Mouse (Mus musculus) thymus, adult 2 months (tissue): ENCODE results near the gene Cngb1. TPM values are rescaled to one million over a fixed set of nuclear protein-coding genes. Genes with fewer than 3 reads are reported as not detected.
"Not testable (repeated sequence)": the region's sequence is repeated elsewhere in the genome, so short reads cannot be mapped to it uniquely, and the experiment has no call there.

Source experiments
- DNase-seq: peaks from one replicate; pipeline ENCODE4 v3.0.0; 2021
- H3K27ac ChIP-seq: fragments of 200-500 bp; 2 replicates; pipeline ENCODE4 v1.5.1; 2012; ENCODE audit warnings: low read length, control low read depth; ENCODE audit not compliant: control insufficient read depth, insufficient read depth
- H3K27me3 ChIP-seq: fragments of 200-500 bp; 2 replicates; pipeline ENCODE4 v1.6.1; 2012; ENCODE audit warnings: mild to moderate bottlenecking, low read length, moderate library complexity, mixed read lengths; ENCODE audit not compliant: control insufficient read depth, insufficient read depth
- H3K36me3 ChIP-seq: fragments of 200-500 bp; 2 replicates; pipeline ENCODE4 v1.6.1; 2012; ENCODE audit warnings: mild to moderate bottlenecking, low read length, moderate library complexity; ENCODE audit not compliant: control insufficient read depth, insufficient read depth
- H3K4me1 ChIP-seq: fragments of 200-500 bp; replicated peaks from 2 replicates; pipeline ENCODE4 v1.6.1; 2012; ENCODE audit warnings: low read length; ENCODE audit not compliant: control insufficient read depth, insufficient read depth
- H3K4me3 ChIP-seq: fragments of 200-500 bp; 2 replicates; pipeline ENCODE4 v1.5.1; 2012; ENCODE audit warnings: mild to moderate bottlenecking, low read length, control low read depth, moderate library complexity; ENCODE audit not compliant: control insufficient read depth, insufficient read depth
- CTCF ChIP-seq: fragments of 200-500 bp; IDR thresholded peaks from 2 replicates; pipeline ENCODE4 v1.5.1; 2012; ENCODE audit warnings: mild to moderate bottlenecking, control low read depth, low read length, moderate library complexity, borderline replicate concordance; ENCODE audit not compliant: control insufficient read depth, poor library complexity, insufficient read depth; ENCODE audit errors: extremely low read depth
- POLR2A ChIP-seq: fragments of 200-500 bp; IDR thresholded peaks from 2 replicates; pipeline ENCODE4 v1.6.1; 2012; ENCODE audit warnings: mild to moderate bottlenecking, low read length, control low read depth, moderate library complexity; ENCODE audit not compliant: control insufficient read depth, poor library complexity, insufficient read depth; ENCODE audit errors: extremely low read depth
- WGBS: fragments of 180-500 bp; shearing (Covaris S2); methylation state at CpG from one replicate; pipeline ENCODE4 v1.1.7; 2018; 5-methylcytosine and 5-hydroxymethylcytosine counted together
- polyA plus RNA-seq: library from polyadenylated mRNA; depleted of rRNA; stranded (reverse); fragments of >200 nt; gene quantifications from 2 replicates; pipeline ENCODE4 v1.2.3, GENCODE M21; 2012

Cngb1 gene
- polyA plus RNA-seq, 1 experiment: 0.94 TPM

DNA sequence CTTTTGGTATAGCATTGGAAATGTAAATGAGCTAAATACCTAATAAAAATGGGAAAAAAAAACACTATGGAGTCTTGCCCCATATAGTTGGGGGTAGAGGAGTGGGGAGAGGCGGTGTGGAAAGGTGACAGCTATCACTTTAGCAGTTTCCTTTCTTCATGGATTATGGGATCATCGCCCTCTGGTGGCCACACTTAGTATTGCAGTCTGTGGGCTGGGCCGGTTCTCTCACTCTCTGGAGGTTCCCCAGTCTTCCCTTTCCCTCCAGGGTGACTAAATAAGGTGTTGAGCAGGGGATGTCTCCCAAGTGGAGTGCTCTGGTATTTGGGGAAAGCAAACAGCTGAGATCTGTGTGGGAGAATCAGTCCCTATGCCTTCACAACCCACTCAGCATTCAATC lies 70.7 kb downstream of the Cngb1 start:
- H3K4me1 ChIP-seq: no peaks in the 10 kb centered on the region; the same call in 1 of the 2 replicates
- no peak overlapping the region for H3K4me3 ChIP-seq
- no peaks in the 10 kb centered on the region for H3K36me3 ChIP-seq
- peak; percentile 81 for DNase-seq
- no peak overlapping the region for H3K27ac ChIP-seq
- peaks cover 4% of the 10 kb centered on the region; the same call in 1 of the 2 replicates for H3K27me3 ChIP-seq
- 4% methylated on average over 3 of the region's 3 CpGs for WGBS
- no peak for TF ChIP-seq POLR2A
- 0 out of 2 replicates have a peak, but pooled peaks have one; percentile 34 for TF ChIP-seq CTCF

DNA sequence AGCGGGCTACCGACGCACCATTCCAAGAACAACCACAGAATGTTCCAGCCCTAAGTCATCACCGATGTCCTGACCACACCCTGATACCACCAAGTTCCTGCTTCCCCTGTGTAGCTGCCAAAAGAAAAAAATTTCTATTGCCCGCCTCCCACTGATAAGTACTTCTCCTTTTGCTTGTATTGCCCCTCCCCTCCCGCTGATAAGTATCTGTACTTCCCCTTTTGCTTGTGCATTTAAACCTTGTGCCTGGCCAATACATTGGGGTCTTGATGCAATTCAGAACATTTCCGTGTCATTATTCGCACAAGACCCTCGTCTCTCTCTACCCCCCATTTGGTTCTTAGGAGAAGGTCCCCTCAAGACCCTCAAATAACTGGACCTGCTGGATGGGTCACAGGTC lies 76.3 kb downstream of the Cngb1 start:
- H3K4me1 ChIP-seq, H3K36me3 ChIP-seq, H3K27me3 ChIP-seq, H3K4me3 ChIP-seq, DNase-seq, H3K27ac ChIP-seq: not testable (repeated sequence)
- WGBS: 69% methylated on average over 9 of the region's 9 CpGs

DNA sequence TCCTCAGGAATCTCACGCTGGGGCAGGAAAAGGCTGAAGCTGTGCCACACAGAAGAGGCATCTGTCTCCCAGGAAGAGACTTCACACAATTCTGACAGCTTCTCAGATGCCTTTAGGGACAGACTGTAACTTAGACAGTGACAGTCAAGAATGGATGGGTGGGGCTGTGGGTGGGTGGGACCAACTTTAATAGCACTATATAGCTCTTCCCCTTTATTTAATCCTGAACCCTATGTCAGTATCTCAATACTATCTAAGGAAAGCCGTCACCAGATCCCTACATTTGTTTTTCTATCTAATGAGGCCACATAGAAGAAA lies 79.3 kb downstream of the Cngb1 start:
- Histone ChIP-seq H3K27ac (no peak overlapping the region), H3K36me3 (no peaks in the 10 kb centered on the region), H3K4me3 (no peak overlapping the region), H3K27me3 (no peaks in the 10 kb centered on the region), H3K4me1 (no peaks in the 10 kb centered on the region)
- 90% methylated on average over 2 of the region's 2 CpGs for WGBS
- TF ChIP-seq POLR2A (no peak), CTCF (no peak)
- DNase-seq: no peak

DNA sequence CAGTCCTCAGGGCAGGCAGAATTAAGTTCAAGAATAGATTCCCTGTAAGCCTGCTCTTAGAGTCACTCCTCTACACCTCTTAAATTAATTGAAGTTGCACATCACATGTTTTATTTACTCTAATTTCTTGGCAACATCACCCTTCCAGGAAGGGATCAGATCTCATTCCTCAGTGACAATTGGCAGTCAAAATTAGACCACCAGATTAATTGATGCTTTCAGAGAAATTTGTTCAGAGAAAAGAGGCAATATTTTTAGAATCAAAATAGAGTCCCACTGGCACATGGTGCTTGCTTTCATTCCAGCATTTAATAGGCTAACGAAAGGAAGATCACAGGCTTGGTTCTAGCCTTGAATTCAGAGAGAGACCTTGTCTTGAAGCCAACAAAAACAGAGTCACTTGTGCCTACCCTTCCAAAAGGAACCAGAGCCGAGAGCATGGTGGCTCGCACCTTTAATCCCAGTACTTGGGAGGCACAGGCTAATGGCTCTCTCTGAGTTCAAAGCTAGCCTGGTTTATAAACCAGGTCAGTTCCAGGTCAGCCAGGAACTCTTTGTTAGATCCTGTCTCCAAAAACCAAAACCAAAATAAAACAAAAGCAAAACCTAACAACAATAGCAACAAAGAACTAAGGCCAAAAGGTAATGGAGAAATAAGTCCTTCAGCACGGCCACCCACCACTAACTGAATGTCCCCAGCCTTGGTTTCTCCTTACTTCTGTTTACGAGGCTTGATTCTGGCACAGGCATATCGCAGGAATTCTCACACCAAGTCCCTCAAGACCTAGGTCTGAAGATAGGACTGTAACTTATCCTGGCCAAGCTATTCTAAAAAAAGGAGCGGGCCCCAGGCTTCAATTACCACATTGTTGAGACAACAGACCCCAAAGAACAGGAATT lies 79.9 kb downstream of the Cngb1 start:
- H3K4me1 ChIP-seq: no peaks in the 10 kb centered on the region
- no peak for TF ChIP-seq CTCF
- no peak for TF ChIP-seq POLR2A
- H3K36me3 ChIP-seq: no peaks in the 10 kb centered on the region
- no peak overlapping the region for H3K4me3 ChIP-seq
- H3K27me3 ChIP-seq: no peaks in the 10 kb centered on the region
- no peak for DNase-seq
- 90% methylated on average over 7 of the region's 7 CpGs for WGBS
- no peak overlapping the region for H3K27ac ChIP-seq

DNA sequence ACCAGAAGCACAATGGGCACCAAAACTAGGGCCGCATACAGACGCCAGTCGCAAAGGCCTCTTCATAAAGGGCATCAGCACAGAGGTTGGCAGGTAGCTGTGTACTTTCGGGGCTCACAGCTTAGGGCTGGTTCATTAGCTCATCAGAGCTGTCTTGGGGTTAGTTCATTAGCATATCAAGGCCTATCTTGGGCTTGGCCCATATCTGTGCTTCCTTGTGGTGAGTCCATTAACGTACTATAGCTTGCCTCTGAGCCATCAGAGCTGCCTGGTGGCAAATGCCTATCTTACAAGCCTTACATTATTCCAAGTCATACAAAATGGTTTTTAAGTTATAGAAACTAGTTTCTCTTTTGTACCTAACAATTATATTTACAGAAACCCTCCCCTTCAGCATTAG lies 82.4 kb downstream of the Cngb1 start:
- no peak overlapping the region for H3K27ac ChIP-seq
- no peaks in the 10 kb centered on the region for H3K36me3 ChIP-seq
- no peaks in the 10 kb centered on the region for H3K4me1 ChIP-seq
- 97% methylated on average over 5 of the region's 5 CpGs for WGBS
- no peak overlapping the region for H3K4me3 ChIP-seq
- TF ChIP-seq POLR2A (no peak), CTCF (no peak)
- H3K27me3 ChIP-seq: no peaks in the 10 kb centered on the region
- no peak for DNase-seq

DNA sequence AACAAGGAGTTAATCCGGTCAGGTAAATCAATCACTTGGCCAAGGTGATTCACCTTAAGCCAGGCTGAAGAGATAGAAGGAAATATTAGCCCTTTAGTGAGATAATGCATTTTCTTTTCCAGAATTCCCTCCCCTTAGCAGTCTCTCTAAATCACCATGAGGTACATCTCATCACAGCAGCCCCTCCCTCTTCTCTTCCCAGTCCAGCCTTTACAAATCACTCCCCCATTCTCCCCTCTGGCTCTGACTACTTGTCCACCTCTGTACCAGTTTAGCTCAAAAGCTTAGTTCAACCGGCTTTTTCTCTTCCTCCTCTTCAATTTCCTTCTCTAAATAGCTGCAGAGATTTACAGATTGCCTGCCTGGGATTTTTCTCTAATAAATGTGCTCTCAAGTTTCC lies 85.3 kb downstream of the Cngb1 start:
- Histone ChIP-seq H3K4me3 (no peak overlapping the region), H3K27me3 (no peaks in the 10 kb centered on the region), H3K36me3 (no peaks in the 10 kb centered on the region), H3K4me1 (no peaks in the 10 kb centered on the region), H3K27ac (no peak overlapping the region)
- TF ChIP-seq CTCF: no peak
- no peak for TF ChIP-seq POLR2A
- WGBS: 59% methylated on average over 2 of the region's 2 CpGs
- no peak for DNase-seq

DNA sequence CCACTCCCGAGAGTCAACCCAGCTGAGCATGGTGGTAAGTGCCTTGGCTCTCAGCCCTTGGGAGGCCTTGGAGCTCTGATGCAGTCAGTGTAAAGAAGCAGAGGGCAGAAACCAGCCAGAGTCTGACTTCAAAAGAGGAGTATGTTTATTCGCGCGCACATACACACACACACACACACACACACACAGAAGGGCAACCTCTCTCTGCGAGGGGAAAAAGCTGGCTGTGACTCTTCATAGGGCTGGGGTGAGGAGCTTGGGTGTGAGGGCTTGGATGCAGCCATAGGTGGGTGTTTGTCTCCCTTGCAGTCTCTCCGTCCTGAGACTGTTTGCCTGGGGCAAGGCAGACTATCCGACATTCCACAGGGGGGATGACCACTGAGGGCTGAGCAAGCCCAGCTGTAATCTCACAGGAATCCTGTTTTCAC lies 85.8 kb downstream of the Cngb1 start:
- WGBS: 90% methylated on average over 7 of the region's 7 CpGs
- no peak for DNase-seq
- no peaks in the 10 kb centered on the region for H3K4me1 ChIP-seq
- no peaks in the 10 kb centered on the region for H3K36me3 ChIP-seq
- TF ChIP-seq POLR2A (no peak), CTCF (no peak)
- H3K27ac ChIP-seq: no peak overlapping the region
- no peaks in the 10 kb centered on the region for H3K27me3 ChIP-seq
- H3K4me3 ChIP-seq: no peak overlapping the region
